Mouse (Mus musculus): Measurements from ENCODE around the gene Pkd1l2.

Gene Pkd1l2

GRCm38 (mm10) chr8:116975066-116975465, 107.2 kb downstream of the Pkd1l2 start:
- DNase-seq (ENCODE audit: extremely low spot score, low spot score), result no peak

- DNase-seq (ENCODE audit: extremely low spot score, low spot score), result no peak
Measured at GRCm38 (mm10) chr8:116969531-116969930, 112.7 kb downstream of the Pkd1l2 start.

GRCm38 (mm10) chr8:116954415-116954814, 127.8 kb downstream of the Pkd1l2 start:
- no peak for DNase-seq (ENCODE audit: extremely low spot score, low spot score)

- no peak for DNase-seq (ENCODE audit: extremely low spot score, low spot score)
Measured at GRCm38 (mm10) chr8:116952428-116952827, 129.8 kb downstream of the Pkd1l2 start.

- no peak for DNase-seq (ENCODE audit: extremely low spot score, low spot score)
Measured at GRCm38 (mm10) chr8:116951778-116952177, 130.5 kb downstream of the Pkd1l2 start.

- DNase-seq (ENCODE audit: extremely low spot score, low spot score), result no peak
Measured at GRCm38 (mm10) chr8:116951369-116951768, 130.9 kb downstream of the Pkd1l2 start.

GRCm38 (mm10) chr8:116947589-116947988, 134.7 kb downstream of the Pkd1l2 start:
- no peak for DNase-seq (ENCODE audit: extremely low spot score, low spot score)

- DNase-seq (ENCODE audit: extremely low spot score, low spot score), result no peak
Measured at GRCm38 (mm10) chr8:116946851-116947250, 135.4 kb downstream of the Pkd1l2 start.

GRCm38 (mm10) chr8:116946268-116946838, 135.9 kb downstream of the Pkd1l2 start:
- DNase-seq (ENCODE audit: extremely low spot score, low spot score), result no peak

Measured in neural tube, embryonic 10.5 days (tissue).